Mouse (Mus musculus): ENCODE results near the gene Tm4sf4. TPM values are rescaled to one million over a fixed set of nuclear protein-coding genes. Genes with fewer than 3 reads are reported as not detected.

Tm4sf4 gene
- polyA plus RNA-seq, 1 experiment from 2014 or later, result 13.2 TPM

DNA sequence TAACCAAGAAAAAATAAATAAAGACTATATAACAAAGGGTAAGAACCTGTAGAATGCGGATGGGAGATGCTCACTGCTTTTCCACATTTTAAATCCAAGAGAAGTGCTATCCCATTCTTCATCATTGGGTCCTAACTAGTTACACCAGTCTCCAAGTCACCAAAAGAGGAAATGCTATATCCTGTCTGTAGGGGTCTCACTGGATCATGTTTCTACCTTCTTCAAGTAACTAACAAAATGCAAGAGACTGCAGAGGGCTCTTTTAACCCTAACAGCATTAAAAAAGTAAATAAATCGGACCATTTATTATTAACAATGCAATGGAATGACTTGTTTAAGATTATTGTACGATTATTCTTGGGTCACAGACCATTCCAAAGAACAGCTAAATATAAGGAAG is 41.2 kb downstream of the Tm4sf4 start:
- H3K9ac ChIP-seq (ENCODE audit: low read length), result no peak overlapping the region
- H3K27me3 ChIP-seq (ENCODE audit: control insufficient read depth, insufficient read depth, low read length), result no peaks in the 10 kb centered on the region
- ATAC-seq (ENCODE audit: low FRiP score, low TSS enrichment), result no peak
- no peak overlapping the region for H3K27ac ChIP-seq (replicated peaks)
- 46% methylated on average over 3 of the region's 3 CpGs for WGBS
- H3K4me2 ChIP-seq (replicated peaks; ENCODE audit: low read depth), result no peak overlapping the region
- no peak for DNase-seq (ENCODE audit: low spot score)
- H3K4me3 ChIP-seq (ENCODE audit: low read depth, low read length), result no peak overlapping the region
- peaks cover 6% of the 10 kb centered on the region; the same call in 1 of the 2 replicates for H3K4me1 ChIP-seq (replicated peaks; ENCODE audit: control insufficient read depth, insufficient read depth)
- no peaks in the 10 kb centered on the region for H3K9me3 ChIP-seq (ENCODE audit: control insufficient read depth, low read length)
- TF ChIP-seq EP300 (optimal IDR thresholded peaks at IDR 0.05), result no peak
- TF ChIP-seq CTCF (IDR thresholded peaks at IDR 0.05; ENCODE audit: low read depth), result peak; percentile 73
- 0 out of 2 replicates have a peak, but pooled peaks cover 2% of the 10 kb centered on the region for H3K36me3 ChIP-seq (ENCODE audit: control insufficient read depth, insufficient read depth, low read length)

DNA sequence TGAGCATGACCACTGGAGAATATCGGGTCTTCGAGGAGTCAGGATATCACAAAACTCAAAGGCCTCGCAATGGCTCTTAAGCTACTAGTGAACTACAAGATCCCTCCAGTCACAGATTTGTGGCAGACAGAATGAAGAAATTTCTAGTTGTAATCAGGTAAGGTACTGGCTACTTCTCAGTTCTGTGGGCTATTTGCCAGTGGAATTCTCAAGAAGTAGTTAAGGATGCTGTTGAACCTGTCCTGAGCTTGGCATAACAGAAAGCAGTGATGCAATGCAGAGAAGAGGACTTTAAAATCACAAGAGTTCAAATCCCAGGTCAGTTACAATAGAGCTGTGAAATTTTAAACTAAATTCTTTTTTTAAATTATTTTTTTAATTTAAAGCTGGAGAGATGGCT is 44.2 kb downstream of the Tm4sf4 start:
- Histone ChIP-seq H3K36me3 (ENCODE audit: control insufficient read depth, insufficient read depth, low read length) (no peaks in the 10 kb centered on the region), H3K27ac (replicated peaks) (no peak overlapping the region), H3K9ac (ENCODE audit: low read length) (no peak overlapping the region), H3K27me3 (ENCODE audit: control insufficient read depth, insufficient read depth, low read length) (no peaks in the 10 kb centered on the region), H3K4me1 (replicated peaks; ENCODE audit: control insufficient read depth, insufficient read depth) (peaks cover 6% of the 10 kb centered on the region; the same call in 1 of the 2 replicates), H3K9me3 (ENCODE audit: control insufficient read depth, low read length) (no peaks in the 10 kb centered on the region), H3K4me3 (ENCODE audit: low read depth, low read length) (no peak overlapping the region), H3K4me2 (replicated peaks; ENCODE audit: low read depth) (no peak overlapping the region)
- no peak for ATAC-seq (ENCODE audit: low FRiP score, low TSS enrichment)
- TF ChIP-seq EP300 (optimal IDR thresholded peaks at IDR 0.05) (no peak), CTCF (IDR thresholded peaks at IDR 0.05; ENCODE audit: low read depth) (no peak)
- DNase-seq (ENCODE audit: low spot score), result no peak
- 97% methylated on average over 3 of the region's 3 CpGs for WGBS

DNA sequence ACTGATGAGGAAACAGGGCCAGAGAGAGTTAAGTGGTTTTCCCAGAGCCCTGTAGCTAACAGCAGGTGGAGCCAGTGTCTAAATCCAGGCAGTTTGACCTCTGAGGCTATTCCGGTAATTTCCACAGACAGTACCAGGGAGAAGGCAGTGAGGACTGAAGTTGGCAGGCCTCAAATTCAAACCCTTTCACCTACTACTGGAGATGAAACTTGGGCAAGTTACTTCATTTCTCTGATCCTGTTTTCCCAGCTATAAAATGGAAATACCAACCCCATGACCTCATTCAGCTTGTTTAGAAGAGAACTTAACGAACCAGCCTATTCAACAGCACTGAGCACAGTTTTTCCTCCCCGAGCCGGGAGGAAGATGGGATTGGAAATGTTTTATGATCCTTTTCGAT is 45.2 kb downstream of the Tm4sf4 start:
- WGBS, result 17% methylated on average over 5 of the region's 5 CpGs
- DNase-seq (ENCODE audit: low spot score), result peak; percentile 47
- Histone ChIP-seq H3K36me3 (ENCODE audit: control insufficient read depth, insufficient read depth, low read length) (no peaks in the 10 kb centered on the region), H3K27ac (replicated peaks) (peak overlapping the region; percentile 81), H3K4me1 (replicated peaks; ENCODE audit: control insufficient read depth, insufficient read depth) (peaks cover 6% of the 10 kb centered on the region; the same call in 1 of the 2 replicates), H3K4me3 (ENCODE audit: low read depth, low read length) (no peak overlapping the region; the same call in 1 of the 2 replicates), H3K9ac (ENCODE audit: low read length) (no peak overlapping the region), H3K9me3 (ENCODE audit: control insufficient read depth, low read length) (no peaks in the 10 kb centered on the region), H3K4me2 (replicated peaks; ENCODE audit: low read depth) (peak overlapping the region; percentile 44), H3K27me3 (ENCODE audit: control insufficient read depth, insufficient read depth, low read length) (no peaks in the 10 kb centered on the region)
- peak; percentile 65; the same call in 1 of the 2 replicates for ATAC-seq (ENCODE audit: low FRiP score, low TSS enrichment)
- no peak for TF ChIP-seq EP300 (optimal IDR thresholded peaks at IDR 0.05)
- TF ChIP-seq CTCF (IDR thresholded peaks at IDR 0.05; ENCODE audit: low read depth), result peak; percentile 88

DNA sequence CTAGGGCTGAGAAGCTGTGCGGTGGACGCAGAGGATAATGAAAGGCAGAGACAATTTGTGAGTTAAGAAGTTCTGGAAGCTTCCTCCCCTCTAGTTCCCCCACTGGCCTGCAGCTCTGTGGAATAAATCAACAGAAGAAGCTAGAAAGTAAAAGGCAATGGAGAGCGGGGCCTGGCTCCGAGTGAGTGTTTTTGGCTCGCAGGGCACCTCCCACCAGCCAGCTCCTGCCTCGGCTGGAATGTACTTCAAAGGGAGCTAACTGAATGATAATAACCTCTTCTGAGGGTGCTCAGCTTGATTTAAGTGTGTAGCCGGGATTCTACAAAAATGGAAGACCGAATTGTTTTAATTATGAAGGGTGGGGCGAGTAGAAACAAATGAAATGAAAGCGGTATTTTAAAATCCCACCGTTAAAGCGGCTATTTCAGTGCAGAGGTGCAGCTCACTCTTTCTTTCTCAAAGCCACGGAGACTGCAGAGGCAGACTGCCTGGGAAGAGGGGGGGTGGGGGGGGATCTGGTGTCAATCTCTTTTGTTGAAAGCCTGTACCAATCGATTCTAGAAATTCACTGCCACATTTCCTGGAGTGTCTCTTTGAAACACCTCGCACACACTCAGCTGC is 46.0 kb downstream of the Tm4sf4 start:
- WGBS, result 10% methylated on average over 15 of the region's 15 CpGs
- peak; percentile 25 for DNase-seq (ENCODE audit: low spot score)
- ATAC-seq (ENCODE audit: low FRiP score, low TSS enrichment), result no peak
- Histone ChIP-seq H3K27ac (replicated peaks) (peak overlapping the region; percentile 81), H3K4me2 (replicated peaks; ENCODE audit: low read depth) (peak overlapping the region; percentile 44), H3K4me1 (replicated peaks; ENCODE audit: control insufficient read depth, insufficient read depth) (peaks cover 6% of the 10 kb centered on the region; the same call in 1 of the 2 replicates), H3K9ac (ENCODE audit: low read length) (peak overlapping the region; percentile 48), H3K27me3 (ENCODE audit: control insufficient read depth, insufficient read depth, low read length) (no peaks in the 10 kb centered on the region), H3K36me3 (ENCODE audit: control insufficient read depth, insufficient read depth, low read length) (no peaks in the 10 kb centered on the region), H3K4me3 (ENCODE audit: low read depth, low read length) (peak overlapping the region; percentile 23), H3K9me3 (ENCODE audit: control insufficient read depth, low read length) (no peaks in the 10 kb centered on the region)
- TF ChIP-seq CTCF (IDR thresholded peaks at IDR 0.05; ENCODE audit: low read depth) (no peak), EP300 (optimal IDR thresholded peaks at IDR 0.05) (no peak)

DNA sequence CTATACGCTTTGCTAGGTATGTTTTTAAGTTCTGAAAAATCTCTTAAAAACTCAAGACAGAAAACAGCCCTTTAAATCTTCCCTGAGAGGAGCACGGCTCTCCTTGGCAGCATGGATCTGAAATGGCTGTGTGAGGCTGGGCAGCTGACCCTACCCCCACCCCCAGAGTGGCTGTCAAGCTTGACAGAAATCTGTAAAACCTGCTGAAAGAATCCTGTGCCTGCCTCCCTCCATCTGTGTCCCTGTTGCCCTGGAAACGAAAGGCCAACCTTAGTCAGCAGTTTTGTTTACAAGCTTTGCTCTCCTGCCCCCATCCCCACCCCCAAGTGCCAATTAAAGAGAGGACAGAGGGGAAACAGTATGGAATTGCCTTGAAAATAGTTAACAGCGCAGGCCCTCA is 47.3 kb downstream of the Tm4sf4 start:
- ATAC-seq (ENCODE audit: low FRiP score, low TSS enrichment) (no peak), DNase-seq (ENCODE audit: low spot score) (no peak)
- no peak overlapping the region for H3K27ac ChIP-seq (replicated peaks)
- H3K4me3 ChIP-seq (ENCODE audit: low read depth, low read length), result no peak overlapping the region
- no peaks in the 10 kb centered on the region for H3K27me3 ChIP-seq (ENCODE audit: control insufficient read depth, insufficient read depth, low read length)
- H3K9me3 ChIP-seq (ENCODE audit: control insufficient read depth, low read length), result no peaks in the 10 kb centered on the region
- H3K36me3 ChIP-seq (ENCODE audit: control insufficient read depth, insufficient read depth, low read length), result no peaks in the 10 kb centered on the region
- H3K9ac ChIP-seq (ENCODE audit: low read length), result no peak overlapping the region
- H3K4me1 ChIP-seq (replicated peaks; ENCODE audit: control insufficient read depth, insufficient read depth), result peaks cover 6% of the 10 kb centered on the region; the same call in 1 of the 2 replicates
- WGBS, result 54% methylated on average over 4 of the region's 4 CpGs
- TF ChIP-seq CTCF (IDR thresholded peaks at IDR 0.05; ENCODE audit: low read depth) (no peak), EP300 (optimal IDR thresholded peaks at IDR 0.05) (no peak)
- H3K4me2 ChIP-seq (replicated peaks; ENCODE audit: low read depth), result no peak overlapping the region

DNA sequence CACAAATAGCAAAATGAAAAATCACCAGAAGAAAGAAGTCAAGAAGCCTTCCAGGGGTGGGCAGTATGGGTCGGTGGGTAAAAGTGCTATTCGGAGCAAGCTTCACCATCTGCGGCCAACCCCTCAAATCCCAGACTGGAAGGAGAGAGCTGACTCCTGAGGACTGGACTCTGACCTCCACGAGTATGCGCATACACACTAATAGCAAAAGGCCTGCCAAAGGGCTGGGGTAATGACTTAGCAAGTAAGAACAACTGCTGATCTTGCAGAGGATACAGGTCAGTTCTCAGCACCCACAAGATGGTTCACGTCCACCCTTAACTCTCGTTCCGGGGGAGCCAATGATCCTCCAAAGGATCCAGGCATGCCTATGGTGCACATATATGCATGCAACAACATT is 49.3 kb downstream of the Tm4sf4 start:
- 86% methylated on average over 8 of the region's 8 CpGs for WGBS
- Histone ChIP-seq H3K4me1 (replicated peaks; ENCODE audit: control insufficient read depth, insufficient read depth) (peaks cover 6% of the 10 kb centered on the region; the same call in 1 of the 2 replicates), H3K4me2 (replicated peaks; ENCODE audit: low read depth) (no peak overlapping the region), H3K4me3 (ENCODE audit: low read depth, low read length) (no peak overlapping the region), H3K27ac (replicated peaks) (no peak overlapping the region), H3K9me3 (ENCODE audit: control insufficient read depth, low read length) (no peaks in the 10 kb centered on the region), H3K9ac (ENCODE audit: low read length) (no peak overlapping the region), H3K27me3 (ENCODE audit: control insufficient read depth, insufficient read depth, low read length) (no peaks in the 10 kb centered on the region), H3K36me3 (ENCODE audit: control insufficient read depth, insufficient read depth, low read length) (no peaks in the 10 kb centered on the region)
- TF ChIP-seq CTCF (IDR thresholded peaks at IDR 0.05; ENCODE audit: low read depth) (no peak), EP300 (optimal IDR thresholded peaks at IDR 0.05) (no peak)
- no peak for ATAC-seq (ENCODE audit: low FRiP score, low TSS enrichment)
- no peak for DNase-seq (ENCODE audit: low spot score)
